Mouse (Mus musculus) forebrain, embryonic 14.5 days (tissue): ENCODE measurements around the gene Trim32. TPM values are rescaled to one million over a fixed set of nuclear protein-coding genes. Genes with fewer than 3 reads are reported as not detected.

ENCODE experiments used
- ATAC-seq: fragments of 200-750 bp; cut with Nextera tagmentation; 2 replicates; pipeline ENCODE4 v1.8.0; 2017; ENCODE audit warnings: mild to moderate bottlenecking, moderate library complexity
- DNase-seq: peaks from one replicate; pipeline ENCODE4 v3.0.0-alpha.2; 2015; ENCODE audit warnings: low spot score
- H3K27ac ChIP-seq: fragments of 300-500 bp; sonication (generic); 2 replicates; pipeline ENCODE4 v1.5.1; 2014; ENCODE audit warnings: low read depth, mild to moderate bottlenecking, control low read depth, low read length, moderate library complexity
- H3K27me3 ChIP-seq: fragments of 300-500 bp; sonication (generic); replicated peaks from 2 replicates; pipeline ENCODE4 v1.6.1; 2014; ENCODE audit warnings: low read length, control low read depth, mixed read lengths; ENCODE audit not compliant: control insufficient read depth, insufficient read depth
- H3K36me3 ChIP-seq: fragments of 300-500 bp; sonication (generic); 2 replicates; pipeline ENCODE4 v1.6.1; 2014; ENCODE audit warnings: low read length, control low read depth; ENCODE audit not compliant: control insufficient read depth, insufficient read depth
- H3K4me1 ChIP-seq: fragments of 300-500 bp; sonication (generic); 2 replicates; pipeline ENCODE4 v1.6.1; 2014; ENCODE audit warnings: antibody characterized with exemption, low read length, control low read depth; ENCODE audit not compliant: control insufficient read depth, insufficient read depth
- H3K4me2 ChIP-seq: fragments of 300-500 bp; sonication (generic); 2 replicates; pipeline ENCODE4 v1.6.1; 2014; ENCODE audit warnings: mild to moderate bottlenecking, control low read depth, low read length
- H3K4me3 ChIP-seq: fragments of 300-500 bp; sonication (generic); 2 replicates; pipeline ENCODE4 v1.5.1; 2014; ENCODE audit warnings: low read depth, low read length, control low read depth
- H3K9ac ChIP-seq: fragments of 300-500 bp; sonication (generic); 2 replicates; pipeline ENCODE4 v1.6.1; 2014; ENCODE audit warnings: mild to moderate bottlenecking, low read length, control low read depth, moderate library complexity
- H3K9me3 ChIP-seq: fragments of 300-500 bp; sonication (generic); replicated peaks from 2 replicates; pipeline ENCODE4 v1.6.1; 2016; ENCODE audit warnings: low read length, control low read depth, mixed read lengths; ENCODE audit not compliant: control insufficient read depth
- WGBS: fragments of 180-500 bp; shearing (Covaris S2); extraction: QIAGEN DNeasy Blood & Tissue Kit; methylation state at CpG from one replicate; pipeline ENCODE4 v1.1.7; 2014; 5-methylcytosine and 5-hydroxymethylcytosine counted together
- polyA plus RNA-seq: library from polyadenylated mRNA; unstranded; fragments of >200 nt; fragmentation: Nextera tagmentation; extraction: Ambion mirVana; gene quantifications from 2 replicates; pipeline ENCODE4 v1.2.1, GENCODE M21; 2014

Gene Trim32
- polyA plus RNA-seq, result 122 and 159 TPM in 2 replicates

GRCm38 (mm10) chr4:65604504-65605150, at the start of gene Trim32:
Trim32 (plus strand) TSS chr4:65604986.
- peak within 1 kb of the TSS; percentile 73 for H3K4me3 ChIP-seq
- H3K27me3 ChIP-seq, result no peaks in the 10 kb centered on the region
- H3K36me3 ChIP-seq, result no peaks in the 10 kb centered on the region
- 4% methylated on average over 33 of the region's 33 CpGs for WGBS
- H3K9ac ChIP-seq, result peak within 1 kb of the TSS; percentile 84
- DNase-seq (peak; percentile 98), ATAC-seq (peak; percentile 97)
- H3K4me1 ChIP-seq, result peaks cover 9% of the 10 kb centered on the region
- peak within 1 kb of the TSS; percentile 52; the same call in 1 of the 2 replicates for H3K27ac ChIP-seq
- peak within 1 kb of the TSS; percentile 67 for H3K4me2 ChIP-seq
- no peaks in the 10 kb centered on the region for H3K9me3 ChIP-seq

GRCm38 (mm10) chr4:65565493-65565892, 39.3 kb upstream of the Trim32 start:
- H3K27ac ChIP-seq, result no peak overlapping the region
- H3K9ac ChIP-seq, result no peak overlapping the region
- no peak overlapping the region for H3K4me3 ChIP-seq
- no peaks in the 10 kb centered on the region for H3K27me3 ChIP-seq
- WGBS, result 41% methylated on average over 4 of the region's 4 CpGs
- no peak overlapping the region for H3K4me2 ChIP-seq
- H3K9me3 ChIP-seq, result no peaks in the 10 kb centered on the region
- DNase-seq (no peak), ATAC-seq (no peak)
- no peaks in the 10 kb centered on the region for H3K4me1 ChIP-seq
- H3K36me3 ChIP-seq, result no peaks in the 10 kb centered on the region

- Histone ChIP-seq H3K9me3 (no peaks in the 10 kb centered on the region), H3K9ac (no peak overlapping the region), H3K4me1 (no peaks in the 10 kb centered on the region), H3K4me3 (no peak overlapping the region), H3K36me3 (no peaks in the 10 kb centered on the region), H3K27ac (no peak overlapping the region), H3K4me2 (no peak overlapping the region), H3K27me3 (no peaks in the 10 kb centered on the region)
- WGBS, result 71% methylated on average over 1 of the region's 1 CpGs
- ATAC-seq (no peak), DNase-seq (peak; percentile 30)
Measured at GRCm38 (mm10) chr4:65580254-65580653, 24.5 kb upstream of the Trim32 start.

GRCm38 (mm10) chr4:65586947-65587346, 17.8 kb upstream of the Trim32 start:
- DNase-seq, result peak; percentile 55
- no peaks in the 10 kb centered on the region for H3K27me3 ChIP-seq
- H3K9ac ChIP-seq, result no peak overlapping the region
- H3K27ac ChIP-seq, result no peak overlapping the region
- no peak overlapping the region for H3K4me2 ChIP-seq
- H3K4me3 ChIP-seq, result no peak overlapping the region
- H3K36me3 ChIP-seq, result no peaks in the 10 kb centered on the region
- peak; percentile 41; the same call in 1 of the 2 replicates for ATAC-seq
- H3K9me3 ChIP-seq, result no peaks in the 10 kb centered on the region
- 0 out of 2 replicates have a peak, but pooled peaks cover 5% of the 10 kb centered on the region for H3K4me1 ChIP-seq
- WGBS, result 27% methylated on average over 5 of the region's 5 CpGs

- 0 out of 2 replicates have a peak, but pooled peaks cover 5% of the 10 kb centered on the region for H3K4me1 ChIP-seq
- H3K9me3 ChIP-seq, result no peaks in the 10 kb centered on the region
- no peaks in the 10 kb centered on the region for H3K27me3 ChIP-seq
- H3K27ac ChIP-seq, result no peak overlapping the region
- ATAC-seq (peak; percentile 52), DNase-seq (peak; percentile 86)
- H3K4me3 ChIP-seq, result no peak overlapping the region
- H3K4me2 ChIP-seq, result no peak overlapping the region
- H3K36me3 ChIP-seq, result no peaks in the 10 kb centered on the region
- H3K9ac ChIP-seq, result no peak overlapping the region
Measured at GRCm38 (mm10) chr4:65589780-65590179, 15.0 kb upstream of the Trim32 start.

GRCm38 (mm10) chr4:65594601-65595369, 10.0 kb upstream of the Trim32 start:
- Histone ChIP-seq H3K4me3 (no peak overlapping the region), H3K9me3 (no peaks in the 10 kb centered on the region), H3K4me1 (no peaks in the 10 kb centered on the region), H3K27ac (no peak overlapping the region), H3K9ac (no peak overlapping the region), H3K4me2 (no peak overlapping the region), H3K36me3 (no peaks in the 10 kb centered on the region), H3K27me3 (no peaks in the 10 kb centered on the region)
- ATAC-seq, result no peak
- 79% methylated on average over 5 of the region's 5 CpGs for whole genome bisulfite sequencing
- DNase-seq, result no peak

GRCm38 (mm10) chr4:65605151-65605702, 441 bp downstream of the Trim32 start:
- peak overlapping the region; percentile 52; the same call in 1 of the 2 replicates for H3K27ac ChIP-seq
- ATAC-seq (peak; percentile 89), DNase-seq (no peak)

GRCm38 (mm10) chr4:65607184-65607631, 2.4 kb downstream of the Trim32 start:
- no peak overlapping the region for H3K4me2 ChIP-seq
- H3K9me3 ChIP-seq, result no peaks in the 10 kb centered on the region
- 90% methylated on average over 10 of the region's 10 CpGs for WGBS
- ATAC-seq, result no peak
- no peaks in the 10 kb centered on the region for H3K27me3 ChIP-seq
- no peak overlapping the region for H3K4me3 ChIP-seq
- peaks cover 17% of the 10 kb centered on the region for H3K4me1 ChIP-seq
- no peak overlapping the region for H3K27ac ChIP-seq
- H3K36me3 ChIP-seq, result no peaks in the 10 kb centered on the region
- no peak overlapping the region for H3K9ac ChIP-seq
- DNase-seq, result no peak

More at GRCm38 (mm10) chr4:65605151-65605702, 441 bp downstream of the Trim32 start:
- Histone ChIP-seq H3K4me1 (peaks cover 12% of the 10 kb centered on the region), H3K4me3 (peak overlapping the region; percentile 73), H3K27me3 (no peaks in the 10 kb centered on the region), H3K4me2 (peak overlapping the region; percentile 67), H3K9me3 (no peaks in the 10 kb centered on the region), H3K36me3 (no peaks in the 10 kb centered on the region), H3K9ac (peak overlapping the region; percentile 84)
- WGBS, result under 1% methylated on average over 21 of the region's 21 CpGs
